Mouse (Mus musculus) spleen, postnatal 36 days (tissue): Measurements from ENCODE around the gene Rragd.
"Not testable (repeated sequence)": the region's sequence is repeated elsewhere in the genome, so short reads cannot be mapped to it uniquely, and the experiment has no call there.

Source experiments
- DNase-seq, 2 experiments: peaks; one replicate each; pipeline ENCODE4 v3.0.0; 2022; ENCODE audit warnings: low spot score in 2 of 2, mixed read lengths in 1 of 2

Gene Rragd

DNA sequence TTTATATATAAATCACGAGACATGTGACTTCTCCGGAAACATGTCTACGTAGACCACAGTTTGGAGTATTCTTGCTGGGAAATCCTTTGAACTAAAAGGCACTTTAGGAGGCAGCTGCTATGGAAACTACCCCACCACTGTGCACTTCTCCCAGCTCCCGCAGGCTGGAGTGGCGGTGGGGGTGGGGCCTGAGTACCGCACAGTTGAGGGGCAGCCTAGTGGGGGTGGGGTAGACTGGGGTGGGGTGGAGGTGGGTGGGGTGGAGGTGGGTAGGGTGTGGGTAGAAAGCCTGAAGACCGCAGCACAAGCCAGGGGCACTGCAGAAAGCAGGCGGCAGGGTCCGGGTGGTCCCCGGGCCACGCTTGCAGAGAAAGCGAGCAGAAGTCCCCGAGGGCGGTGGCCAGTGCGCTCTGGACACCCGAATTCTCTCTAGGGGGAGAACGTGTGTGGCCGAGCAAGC is at the start of gene Rragd:
Rragd (plus strand) TSS at position 322 of the 460 bp plus-strand sequence.
- no peak for DNase-seq

DNA sequence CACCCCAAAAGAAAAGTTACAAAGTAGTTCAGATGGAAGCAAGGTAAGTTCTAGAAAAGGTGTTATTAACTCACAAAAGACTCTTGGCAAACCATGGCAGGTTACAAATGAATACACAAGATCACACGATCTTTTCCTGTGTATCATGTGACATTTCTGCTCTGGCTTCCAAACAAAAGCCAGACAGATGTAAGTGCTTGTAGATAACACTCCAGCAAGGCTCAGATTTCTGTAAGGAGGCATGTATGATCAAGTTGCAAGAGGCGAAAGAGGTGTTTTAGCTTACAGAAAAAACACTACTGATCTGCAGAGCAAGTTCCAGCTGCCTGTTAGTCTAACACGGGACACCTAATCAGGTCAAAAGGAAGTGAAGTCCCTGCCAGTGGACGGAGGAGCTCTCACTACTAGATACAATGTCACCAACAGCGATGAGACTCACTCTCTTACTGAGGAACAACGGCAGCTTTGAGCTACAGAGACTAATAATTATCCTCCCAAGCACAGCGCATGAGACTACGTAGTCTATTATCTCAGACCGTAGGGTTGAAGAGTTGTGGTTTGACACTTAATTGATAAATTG is 46.0 kb upstream of the Rragd start:
- no peak for DNase-seq

DNA sequence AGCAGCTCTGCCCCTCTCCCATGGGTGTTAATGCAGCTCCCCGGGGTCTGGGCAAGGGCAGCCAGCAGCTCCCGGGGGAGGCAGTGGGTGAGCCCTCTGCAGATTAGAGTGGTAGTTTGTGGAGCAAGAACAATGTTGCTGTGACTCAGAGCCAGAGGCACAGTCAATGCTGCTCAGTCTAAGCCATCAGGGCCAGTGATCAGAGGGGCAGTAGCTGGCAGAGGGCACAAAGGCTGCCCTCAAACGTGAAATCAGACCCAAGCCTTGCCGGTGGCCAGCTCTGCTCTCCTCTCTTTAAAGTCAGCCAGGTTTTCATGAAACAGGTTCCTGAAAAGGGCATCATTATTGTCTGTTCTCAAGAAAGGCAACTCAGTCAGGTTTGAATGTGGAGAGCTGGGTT is 43.3 kb upstream of the Rragd start:
- DNase-seq: no peak

DNA sequence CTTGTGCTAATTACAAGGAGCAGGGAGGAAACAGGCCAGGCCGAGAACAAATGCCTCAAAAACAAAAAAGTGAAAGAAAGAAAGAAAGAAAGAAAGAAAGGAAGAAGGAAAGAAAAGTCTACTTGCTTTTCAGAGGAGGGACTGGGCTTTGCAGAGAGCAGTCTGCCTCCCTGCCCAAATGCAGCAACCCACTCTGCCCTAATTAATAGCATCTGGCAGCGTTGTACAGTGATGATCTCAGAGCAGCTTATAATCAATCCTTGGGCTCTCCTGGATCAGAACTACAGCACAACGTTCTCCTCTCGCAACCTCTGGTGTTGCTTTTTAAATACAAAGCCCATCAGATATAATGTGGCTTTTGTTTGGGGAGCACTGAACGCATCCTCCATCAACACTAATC is 42.9 kb upstream of the Rragd start:
- no peak for DNase-seq

DNA sequence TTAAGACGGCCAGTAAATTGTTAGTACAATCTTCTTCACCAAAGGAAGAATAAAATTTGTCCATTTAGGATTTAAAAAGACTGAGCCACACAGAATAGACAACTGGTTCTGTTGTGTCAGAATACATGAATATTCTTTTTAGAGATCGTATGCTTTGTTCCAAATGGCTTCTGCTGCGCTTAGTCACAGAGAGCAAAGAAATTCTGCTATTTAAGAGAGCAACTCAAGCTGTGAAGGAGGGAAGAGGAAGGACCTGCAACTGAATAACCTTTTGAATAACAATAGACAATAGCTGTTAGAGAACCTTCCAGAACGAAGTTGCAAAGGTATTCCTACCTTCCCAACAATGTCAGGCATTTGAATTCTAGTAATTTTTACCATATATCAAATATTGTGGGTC is 41.9 kb upstream of the Rragd start:
- DNase-seq: no peak

DNA sequence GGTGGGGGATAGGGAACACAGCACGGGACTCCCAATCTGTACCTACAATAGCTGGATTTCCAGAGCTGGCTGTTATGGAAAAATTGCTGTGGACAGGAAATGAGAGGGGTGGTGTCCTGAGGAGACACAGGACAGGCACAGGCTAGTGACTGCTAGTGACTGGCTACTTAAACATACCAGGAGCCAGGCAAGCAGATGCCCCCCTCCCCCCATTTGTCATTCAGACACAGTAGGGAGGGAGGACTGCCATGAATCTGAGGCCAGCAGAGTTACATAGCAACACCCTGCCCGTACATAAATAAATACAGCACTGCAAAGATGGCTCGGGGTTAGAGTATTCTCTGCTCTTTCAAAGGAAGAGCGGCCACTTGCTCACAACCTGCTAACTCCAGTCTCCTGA is 35.2 kb upstream of the Rragd start:
- no peak for DNase-seq

DNA sequence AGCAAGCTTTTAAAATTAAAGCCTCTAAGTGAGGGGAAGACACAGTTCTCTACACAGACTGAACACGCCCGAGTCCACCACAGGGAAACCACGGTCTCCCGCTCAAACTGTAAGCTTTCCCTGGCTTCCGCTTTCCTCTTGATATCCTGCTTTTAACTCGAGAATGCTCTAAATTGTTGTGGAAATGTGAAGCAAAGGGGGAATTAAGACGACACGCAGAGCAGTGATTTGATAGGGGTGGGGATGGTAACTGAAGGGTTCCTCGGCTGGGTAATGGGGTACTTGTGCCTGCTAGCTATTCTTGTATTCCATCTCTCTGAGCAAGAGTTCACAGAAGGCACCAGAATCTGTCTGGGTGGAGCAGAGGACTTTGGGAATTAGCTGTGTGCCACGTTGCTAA is 34.1 kb upstream of the Rragd start:
- no peak for DNase-seq

DNA sequence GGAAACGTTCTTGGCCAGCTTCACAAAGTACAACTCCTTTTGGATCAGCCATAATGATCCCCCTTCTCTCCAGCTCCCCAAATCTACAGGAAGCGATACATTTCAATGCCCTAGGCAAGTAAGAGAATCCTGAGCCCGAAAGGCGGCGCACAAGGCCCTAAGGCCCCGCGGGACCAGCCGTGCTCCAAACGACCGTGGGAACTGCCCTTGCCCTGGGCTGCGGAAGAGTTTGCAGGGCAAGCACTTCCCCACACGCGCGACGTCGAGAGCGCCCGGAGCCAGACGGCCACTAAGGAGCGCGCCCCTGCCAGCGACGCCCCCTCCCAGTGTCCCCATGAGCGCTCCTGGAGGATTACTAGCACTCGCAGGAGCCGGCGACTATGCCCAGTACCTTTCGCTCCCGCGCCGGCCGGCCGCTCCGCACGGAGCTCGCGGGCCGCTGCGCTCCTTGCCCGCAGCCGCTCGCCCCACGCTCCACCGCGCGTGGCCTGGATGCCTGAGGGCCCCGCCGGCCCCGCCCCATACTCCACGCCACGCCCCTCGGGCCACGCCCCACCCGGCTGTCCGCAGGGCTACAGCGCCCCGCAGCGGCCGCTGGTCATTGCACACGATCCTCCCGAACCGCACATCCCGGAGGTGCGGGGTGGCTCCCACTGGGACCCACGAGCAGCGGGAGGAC is 32.3 kb upstream of the Rragd start, which contains the start of gene Ankrd6:
Ankrd6 (minus strand) TSS at position 486 of the 679 bp plus-strand sequence.
- DNase-seq: peak; percentile 33

DNA sequence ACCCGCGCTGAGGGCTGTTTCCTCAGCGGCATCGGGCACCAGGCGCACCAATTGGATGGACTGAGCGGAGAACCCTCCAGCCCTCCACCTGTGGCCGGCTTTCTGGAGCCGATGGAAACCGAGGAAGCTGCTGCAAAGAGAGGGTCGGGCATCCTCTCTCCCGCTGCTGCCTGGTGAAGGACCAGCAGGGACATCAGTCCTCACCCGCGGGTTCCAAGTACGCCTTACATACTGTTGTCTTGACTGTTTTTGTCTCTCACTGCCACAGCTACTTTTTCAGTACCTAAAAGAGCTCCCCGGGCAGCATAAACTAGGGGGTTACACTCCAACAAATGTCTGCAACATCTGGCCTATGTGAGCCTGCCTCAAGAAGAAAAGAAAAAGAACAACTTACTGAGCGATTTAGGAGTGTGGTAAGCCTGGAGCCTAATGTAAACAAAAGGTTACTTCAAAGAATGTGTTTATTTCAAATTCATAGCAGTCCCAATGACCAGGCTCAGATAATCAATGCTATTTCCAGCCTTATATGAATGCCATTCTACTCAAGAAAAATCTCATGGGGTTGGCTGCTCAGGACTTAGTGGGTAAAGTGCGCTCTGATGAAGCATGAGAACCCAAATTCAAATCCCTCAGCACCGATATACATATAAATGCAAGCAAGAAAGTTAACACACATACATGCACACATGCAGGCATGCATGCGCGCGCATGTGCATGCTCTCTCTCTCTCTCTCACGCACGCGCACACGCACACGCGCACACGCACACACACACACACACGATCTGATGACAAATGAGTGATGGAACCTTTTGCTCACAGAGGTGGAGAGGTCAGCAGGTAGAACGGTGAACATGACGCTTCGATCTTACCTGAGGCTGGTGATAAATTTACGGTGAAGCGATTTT is 31.5 kb upstream of the Rragd start:
- no peak for DNase-seq

DNA sequence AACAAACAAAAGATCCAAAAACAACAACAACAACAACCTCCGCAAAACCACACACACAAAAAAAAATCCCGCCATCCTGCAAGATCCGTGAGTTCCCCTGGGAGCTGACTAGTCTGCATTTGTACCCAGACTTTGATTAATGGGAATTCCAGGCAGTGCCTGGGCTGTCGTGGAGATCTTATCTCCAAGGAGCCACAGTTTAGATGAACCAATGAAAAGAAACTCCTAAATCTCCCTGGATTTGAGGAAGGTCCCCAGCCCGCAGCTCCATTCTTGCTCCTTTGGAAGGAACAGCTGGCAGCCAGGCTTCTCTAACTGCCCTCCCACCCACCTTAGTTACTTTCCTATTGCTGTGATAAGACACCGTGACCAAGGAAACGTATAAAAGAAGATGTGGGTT is 30.2 kb upstream of the Rragd start:
- DNase-seq: no peak

DNA sequence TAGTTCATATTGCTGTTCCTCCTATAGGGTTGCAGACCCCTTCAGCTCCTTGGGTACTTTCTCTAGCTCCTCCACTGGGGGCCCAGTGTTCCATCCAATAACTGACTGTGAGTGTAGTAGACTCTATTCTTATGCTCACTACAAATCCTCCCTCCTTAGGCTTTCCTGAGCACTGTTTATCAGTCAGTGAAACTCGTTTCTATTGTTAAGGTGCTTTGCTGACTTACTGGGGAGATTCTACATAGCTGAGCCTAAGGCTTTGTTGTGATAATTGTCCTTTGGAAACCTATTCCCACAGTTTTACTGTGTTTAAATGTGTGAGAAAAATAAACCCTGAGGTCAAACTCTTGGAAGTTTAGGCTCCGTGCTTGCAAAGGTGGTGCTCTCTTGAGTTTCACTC is 26.4 kb upstream of the Rragd start:
- no peak for DNase-seq

DNA sequence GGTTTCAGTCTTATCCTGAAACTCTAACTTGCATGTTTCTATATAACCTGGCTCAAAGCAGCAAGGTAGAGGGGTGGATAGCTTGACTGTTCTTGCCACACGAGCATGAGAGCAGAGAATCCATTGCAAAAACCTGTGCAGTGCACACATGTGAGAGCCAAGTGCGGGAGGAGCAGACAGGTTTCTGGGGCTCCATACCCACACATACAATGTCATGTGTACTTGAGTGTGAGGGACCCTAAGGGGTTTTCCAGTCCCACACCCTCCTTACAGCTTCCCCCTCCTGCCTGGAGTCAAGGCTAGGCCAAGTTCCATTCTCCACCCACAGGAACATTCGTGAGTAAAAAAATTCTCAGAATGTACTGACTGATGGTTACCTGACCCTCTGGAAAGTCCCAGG is 21.4 kb upstream of the Rragd start:
- no peak for DNase-seq

DNA sequence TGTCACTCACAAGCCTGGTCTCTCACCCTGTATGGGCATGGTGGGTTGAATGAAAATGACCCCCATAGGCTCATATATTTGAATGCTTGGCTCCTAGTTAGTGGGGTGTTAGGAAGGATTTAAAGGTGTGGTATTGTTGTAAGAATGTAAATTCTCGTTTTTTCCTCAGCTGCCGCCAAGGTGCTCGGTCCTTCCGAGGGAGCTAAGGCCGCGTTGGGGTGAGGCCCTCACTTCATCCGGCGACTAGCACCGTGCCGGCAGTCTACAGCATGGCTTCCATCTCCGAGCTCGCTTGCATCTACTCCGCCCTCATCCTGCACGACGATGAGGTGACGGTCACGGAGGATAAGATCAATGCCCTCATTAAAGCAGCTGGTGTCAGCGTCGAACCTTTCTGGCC is 18.2 kb upstream of the Rragd start:
- DNase-seq: not testable (repeated sequence)

DNA sequence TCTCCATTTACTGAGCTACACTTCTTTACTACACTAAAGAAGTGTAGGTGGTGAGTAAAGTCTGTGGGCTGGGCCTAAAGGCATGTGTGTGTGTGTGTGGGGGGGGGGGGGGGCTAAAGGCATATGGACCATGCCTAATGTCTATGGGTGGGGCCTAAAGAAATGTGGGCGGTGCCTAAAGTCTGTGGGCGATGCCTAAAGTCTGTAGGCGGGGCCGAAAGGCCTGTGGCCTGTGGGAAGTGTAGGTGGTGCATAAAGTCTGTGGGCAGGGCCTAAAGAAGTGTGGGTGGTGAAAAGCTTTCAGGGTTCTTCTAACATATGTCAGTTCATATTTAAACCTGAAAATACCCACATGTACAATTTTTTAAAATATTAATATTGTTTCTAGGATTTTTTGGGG is 5.5 kb upstream of the Rragd start:
- no peak for DNase-seq

DNA sequence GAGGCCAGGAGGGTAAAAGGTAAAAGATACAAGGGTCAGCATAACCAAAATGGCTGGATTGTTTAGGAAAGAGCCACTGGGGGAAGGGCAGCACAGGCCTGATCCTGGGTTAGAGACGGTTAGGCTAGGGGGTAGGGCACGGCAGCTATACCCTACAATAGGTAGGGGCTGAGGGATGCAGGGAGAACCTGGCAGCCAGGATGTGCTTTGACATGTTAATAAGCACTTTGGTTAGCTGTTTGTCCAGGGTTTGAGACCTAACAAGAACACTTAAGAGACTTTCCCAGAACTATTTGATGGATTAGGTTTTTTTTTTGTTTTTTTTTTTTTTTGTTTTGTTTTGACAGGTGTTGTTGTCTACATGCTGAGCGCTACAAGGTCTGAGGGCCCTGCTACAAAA is 2.8 kb upstream of the Rragd start:
- no peak for DNase-seq

DNA sequence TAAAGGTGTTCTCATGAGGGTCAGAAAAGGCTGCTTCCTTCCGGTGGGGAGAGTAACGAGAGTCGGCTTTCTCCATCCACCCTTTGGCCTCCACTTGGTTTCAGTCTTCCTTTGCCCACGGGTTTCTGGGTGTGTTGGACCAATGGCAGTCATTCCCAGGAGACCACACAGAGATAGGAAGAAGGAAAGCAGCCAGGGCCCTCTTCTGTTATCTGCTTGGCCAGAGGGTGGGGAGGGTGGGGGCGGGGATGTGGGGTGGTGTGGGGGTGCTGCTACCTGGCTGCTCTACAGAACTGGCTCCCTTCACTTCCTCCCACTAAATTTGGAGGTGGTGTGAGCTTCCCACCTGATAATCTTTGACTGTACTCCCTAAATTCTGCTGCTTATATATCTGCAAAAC is 1.2 kb upstream of the Rragd start:
- DNase-seq: no peak

DNA sequence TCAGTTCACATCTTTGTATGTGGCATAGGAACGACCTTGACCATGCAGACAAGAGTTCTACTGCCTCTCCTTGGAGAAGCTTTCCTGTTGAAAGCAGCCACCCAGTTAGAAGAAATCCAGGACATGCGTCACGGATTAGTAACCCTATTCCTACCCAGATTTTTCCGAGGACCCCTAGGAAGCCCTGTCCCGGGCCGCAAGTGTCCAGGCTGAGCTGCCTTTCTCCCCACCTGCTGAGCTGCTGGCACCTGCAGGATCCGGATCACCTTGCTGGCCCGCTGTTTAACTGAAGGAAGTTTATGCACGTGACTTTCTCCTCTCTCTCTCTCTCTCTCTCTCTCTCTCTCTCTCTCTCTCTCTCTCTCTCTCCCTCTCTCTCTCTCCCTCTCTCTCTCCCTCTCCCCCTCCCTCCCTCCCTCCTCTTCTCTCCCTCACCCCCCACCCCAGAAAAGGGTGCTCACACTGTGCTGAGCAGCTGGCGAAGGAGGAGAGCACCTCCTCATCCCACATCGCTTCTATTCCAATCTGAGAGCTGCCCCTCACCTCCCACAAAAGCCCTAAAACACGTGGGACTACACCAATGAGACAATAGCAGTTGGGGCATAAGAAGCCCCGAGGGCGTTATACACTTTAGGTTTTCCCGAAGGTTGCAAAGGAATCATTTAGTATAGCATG is 659 bp upstream of the Rragd start:
- no peak for DNase-seq

DNA sequence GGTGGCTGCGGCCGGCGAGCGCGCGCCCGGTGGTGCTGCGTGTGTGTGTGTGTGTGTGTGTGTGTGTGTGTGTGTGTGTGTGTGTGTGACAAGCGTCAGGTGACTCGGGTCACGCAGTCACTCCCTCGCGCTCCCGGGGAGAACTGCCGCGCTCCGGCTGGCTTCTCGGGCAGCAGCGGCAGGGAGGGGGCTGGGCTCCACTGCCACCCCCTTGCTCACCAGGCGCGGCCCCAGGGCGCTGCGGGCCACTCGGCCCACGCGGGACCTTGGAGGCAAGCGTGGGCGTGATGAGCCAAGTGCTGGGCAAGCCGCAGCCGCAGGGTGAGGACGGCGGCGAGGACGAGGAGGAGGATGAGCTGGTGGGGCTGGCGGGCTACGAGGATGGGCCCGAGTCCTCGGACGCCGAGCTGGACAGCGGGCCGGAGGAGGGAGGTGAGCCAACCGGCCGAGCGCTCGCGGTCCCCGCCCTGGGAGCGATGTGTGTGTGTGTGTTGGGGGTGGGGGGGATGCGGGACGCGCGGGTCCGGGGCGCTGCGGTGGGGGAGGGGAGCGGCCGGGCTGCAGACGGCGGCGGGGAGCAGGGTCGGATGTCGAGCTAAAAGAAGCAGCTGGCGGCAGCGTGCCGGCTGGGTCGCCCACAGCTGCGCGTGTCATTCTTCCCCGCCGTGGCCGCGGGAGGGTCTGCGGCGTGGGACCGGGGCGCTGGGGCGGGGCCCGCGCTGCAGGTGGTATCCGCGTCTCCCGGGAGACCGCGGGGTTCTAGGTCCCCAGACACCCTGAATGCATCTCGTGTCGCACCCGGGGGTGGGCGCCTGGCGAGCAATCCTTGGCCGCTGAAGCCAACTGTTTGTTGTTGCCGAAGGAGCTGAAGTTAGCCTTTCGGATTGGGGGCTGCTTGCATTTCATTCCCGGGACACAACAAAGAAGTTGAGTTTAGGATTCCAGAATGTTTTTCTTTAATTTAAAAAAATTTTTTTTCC is 629 bp downstream of the Rragd start:
- peak; percentile 40 to 49 for DNase-seq

DNA sequence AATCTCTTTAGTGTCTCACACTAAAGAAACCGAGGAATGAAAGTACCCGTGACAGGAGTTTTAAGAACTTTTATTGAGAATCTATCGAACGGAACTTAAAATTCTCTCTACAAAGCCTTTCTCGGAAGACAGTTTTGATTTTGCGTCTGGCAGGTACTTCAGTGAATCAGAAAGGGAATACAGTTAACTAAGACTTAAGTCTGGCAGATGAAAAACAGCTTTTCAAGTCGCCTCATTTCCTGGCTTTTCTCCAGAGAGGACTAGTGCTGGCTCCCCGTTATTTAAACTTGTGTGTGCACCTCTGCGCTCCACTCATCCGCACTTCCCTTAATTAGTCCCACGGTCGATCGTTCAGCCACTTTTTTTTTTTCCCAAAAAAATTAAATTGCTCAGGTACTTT is 1.4 kb downstream of the Rragd start:
- DNase-seq: no peak

DNA sequence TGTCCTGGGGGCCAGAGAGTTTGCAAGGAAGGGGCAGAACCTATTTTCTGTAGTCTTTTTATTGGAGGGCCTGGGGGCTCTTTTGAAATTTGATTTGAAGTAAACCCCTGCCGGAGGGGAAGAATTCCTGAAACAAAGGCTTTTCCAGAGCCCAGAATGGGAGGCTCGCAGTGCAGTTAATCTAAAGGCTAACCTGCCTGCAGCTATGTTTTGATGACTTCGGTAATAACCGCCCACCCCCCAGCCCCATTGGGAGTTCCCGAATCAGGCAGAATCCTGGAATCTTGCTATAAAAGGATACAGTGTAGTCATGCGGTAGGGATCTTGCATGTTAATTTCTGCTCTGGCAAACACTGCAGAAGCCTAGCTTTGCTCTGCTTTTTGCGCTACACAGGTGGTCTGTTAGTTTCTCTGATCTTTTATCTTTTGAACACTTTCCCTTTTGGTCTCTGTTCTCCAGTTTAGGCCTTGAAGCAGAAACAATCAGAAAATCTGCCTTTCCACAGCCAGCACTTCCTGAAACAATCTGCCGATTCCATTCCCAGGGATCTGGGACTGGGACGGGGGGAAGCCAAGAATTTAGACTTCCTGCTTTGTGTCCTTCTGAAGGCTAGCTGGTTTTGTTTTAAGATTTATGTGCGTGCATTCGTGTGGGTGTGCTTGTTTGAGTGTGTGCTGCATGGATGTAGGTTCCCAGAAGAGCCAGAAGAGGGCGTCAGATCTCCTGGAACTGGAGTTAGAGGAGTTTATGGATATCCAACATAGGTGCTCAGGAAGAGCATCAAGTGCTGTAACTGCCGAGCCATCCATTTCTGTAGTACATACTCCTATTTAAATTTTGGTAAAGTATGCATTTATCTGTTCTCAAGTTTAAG is 2.2 kb downstream of the Rragd start:
- no peak for DNase-seq
